Mouse (Mus musculus): Measurements from ENCODE around the gene Vsig10l.

The Vsig10l gene

GRCm38 (mm10) chr7:43453599-43454355, 9.2 kb upstream of the Vsig10l start:
- no peak for DNase-seq (ENCODE audit: low spot score in 2 of 2)

DNA sequence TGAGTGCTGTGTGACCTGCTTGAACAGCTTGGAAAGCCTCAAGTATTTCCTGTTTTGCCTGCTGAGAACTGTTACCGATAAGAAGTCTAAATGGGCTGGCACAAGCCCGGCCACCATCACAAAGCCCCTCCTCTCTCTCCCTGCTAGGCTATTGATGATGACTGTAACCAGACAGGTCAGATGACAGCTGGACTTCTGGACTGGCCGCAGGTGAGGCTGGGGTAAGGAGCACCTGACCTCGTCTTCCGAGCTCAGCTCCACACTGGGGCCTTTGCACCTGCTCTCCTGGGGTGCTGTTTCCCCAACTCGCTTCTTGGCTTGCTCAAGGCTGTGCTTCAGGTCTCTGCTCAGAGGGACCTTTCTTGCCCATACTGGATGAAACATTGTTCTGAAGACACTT, 8.6 kb upstream of the Vsig10l start:
- DNase-seq (ENCODE audit: low spot score in 2 of 2): no peak

- DNase-seq (ENCODE audit: low spot score in 2 of 2): no peak
Measured at GRCm38 (mm10) chr7:43463976-43464375, 1.0 kb downstream of the Vsig10l start.

GRCm38 (mm10) chr7:43464864-43465343, 2.0 kb downstream of the Vsig10l start:
- peak in 1 of 2 experiments; percentile 31 for DNase-seq (ENCODE audit: low spot score in 2 of 2)

- peak; percentile 76 to 94 for DNase-seq (ENCODE audit: low spot score in 2 of 2)
Measured at GRCm38 (mm10) chr7:43465344-43466098, 2.6 kb downstream of the Vsig10l start.

- peak; percentile 73 to 89 for DNase-seq (ENCODE audit: low spot score in 2 of 2)
Measured at GRCm38 (mm10) chr7:43466099-43466694, 3.2 kb downstream of the Vsig10l start.

DNA sequence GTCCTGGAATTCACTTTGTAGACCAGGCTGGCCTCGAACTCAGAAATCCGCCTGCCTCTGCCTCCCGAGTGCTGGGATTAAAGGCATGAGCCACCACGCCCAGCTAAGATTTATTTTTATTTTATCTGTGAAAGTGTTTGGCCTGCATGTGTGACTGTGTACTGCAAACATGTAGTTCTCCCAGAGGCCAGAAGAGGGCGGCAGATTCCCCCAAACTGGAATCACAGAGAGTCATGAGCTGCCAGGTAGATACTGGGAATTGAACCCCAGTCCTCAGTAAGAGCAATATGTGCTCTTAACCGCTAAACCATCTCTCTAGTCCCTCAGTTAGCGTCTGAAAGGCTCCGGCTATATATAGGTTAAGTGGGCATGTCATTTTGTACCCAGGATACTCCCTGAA, 7.4 kb downstream of the Vsig10l start:
- peak; percentile 20 to 65 for DNase-seq (ENCODE audit: low spot score in 2 of 2)

DNA sequence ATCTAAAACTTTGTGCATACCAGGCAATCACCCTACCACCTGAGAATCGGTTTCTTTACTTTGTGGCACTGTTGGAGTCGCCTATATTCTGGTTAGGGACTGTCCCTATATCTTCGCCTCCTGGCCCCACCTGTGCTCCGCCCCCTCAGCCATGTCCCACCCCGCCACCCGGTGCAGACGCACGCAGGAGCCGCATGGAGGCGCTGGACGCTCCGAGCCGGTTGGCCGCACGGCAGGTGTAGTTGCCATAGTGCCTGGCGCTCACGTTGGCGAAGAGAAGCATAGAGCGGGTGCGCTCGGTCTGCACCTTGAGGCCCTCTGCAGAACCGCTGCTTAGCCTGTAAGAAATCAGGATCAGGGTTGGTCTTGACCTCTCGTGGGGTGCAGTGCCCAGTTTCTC, 12.8 kb downstream of the Vsig10l start:
- peak in 1 of 2 experiments; percentile 49 for DNase-seq (ENCODE audit: low spot score in 2 of 2)

GRCm38 (mm10) chr7:43476376-43476775, 13.4 kb downstream of the Vsig10l start:
- DNase-seq (ENCODE audit: low spot score in 2 of 2): no peak

- no peak for DNase-seq (ENCODE audit: low spot score in 2 of 2)
Measured at GRCm38 (mm10) chr7:43481191-43481590, 18.2 kb downstream of the Vsig10l start.

- DNase-seq (ENCODE audit: low spot score in 2 of 2): no peak
Measured at GRCm38 (mm10) chr7:43482090-43482716, 19.3 kb downstream of the Vsig10l start.

GRCm38 (mm10) chr7:43483236-43483635, 20.3 kb downstream of the Vsig10l start:
- peak in 1 of 2 experiments; percentile 30 for DNase-seq (ENCODE audit: low spot score in 2 of 2)

DNA sequence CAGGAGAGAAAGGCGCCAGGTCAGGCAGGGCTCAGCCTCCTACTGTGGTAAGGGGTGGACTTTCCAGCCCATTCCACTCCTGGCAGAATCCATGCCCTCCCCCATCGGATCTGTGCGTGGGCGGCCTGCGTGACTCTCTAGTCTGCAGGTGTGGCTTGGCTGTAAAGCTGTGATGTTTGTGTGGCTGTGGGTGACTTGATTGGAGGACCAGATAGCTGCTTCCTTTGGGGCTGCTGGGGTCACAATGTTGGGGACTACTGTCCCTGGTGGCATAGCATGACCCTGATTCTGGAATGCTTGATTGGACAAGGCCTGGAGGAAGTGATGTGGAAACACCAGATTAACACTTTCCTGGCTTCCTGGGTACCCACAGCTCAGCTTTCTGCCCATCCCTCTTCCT, 25.7 kb downstream of the Vsig10l start:
- DNase-seq (ENCODE audit: low spot score in 2 of 2): no peak

GRCm38 (mm10) chr7:43489631-43490125, 26.7 kb downstream of the Vsig10l start, which contains the start of gene Iglon5:
TSS of gene Iglon5 (minus strand) at chr7:43490075.
- DNase-seq (ENCODE audit: low spot score in 2 of 2): no peak

DNA sequence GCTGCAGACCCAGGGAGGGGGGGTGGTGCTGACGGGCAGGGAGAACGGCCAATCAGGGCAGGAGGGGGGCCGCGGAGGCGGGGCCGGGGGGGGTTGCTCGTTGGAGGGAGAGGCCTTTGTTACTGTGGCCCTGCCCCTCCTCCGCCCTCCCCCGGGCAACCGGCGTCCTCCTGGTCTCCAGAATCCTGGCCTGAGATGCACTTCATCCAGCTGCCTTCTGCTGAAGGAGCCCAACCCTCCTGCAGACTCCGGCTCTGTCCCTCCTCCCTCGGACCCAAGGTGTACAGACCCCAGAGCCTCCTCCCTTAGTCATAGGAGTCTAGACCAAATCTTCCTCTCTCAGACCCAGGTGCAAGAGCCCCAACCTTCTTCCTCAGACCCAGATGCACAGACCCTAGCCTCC, 27.2 kb downstream of the Vsig10l start:
- DNase-seq (ENCODE audit: low spot score in 2 of 2): no peak

DNA sequence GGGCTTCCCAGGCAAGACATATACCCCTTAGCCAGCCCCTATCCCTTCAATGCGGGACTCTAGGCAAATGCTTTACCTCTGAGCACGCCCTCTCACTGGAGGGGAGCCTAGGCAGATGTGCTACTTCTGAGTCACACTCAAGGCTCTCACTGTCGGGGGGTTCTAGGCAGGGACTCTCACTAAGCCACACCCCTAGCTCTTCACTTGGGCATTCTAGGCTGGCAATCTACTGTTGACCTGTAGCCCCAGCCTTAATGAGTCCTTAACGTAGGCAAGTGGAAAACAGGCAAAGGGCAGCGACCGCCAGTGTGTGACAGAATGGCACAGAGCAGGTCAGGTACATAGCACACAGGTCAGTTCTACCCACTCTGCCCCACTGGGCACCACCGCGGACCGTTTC, 27.9 kb downstream of the Vsig10l start:
- DNase-seq (ENCODE audit: low spot score in 2 of 2): no peak

GRCm38 (mm10) chr7:43495343-43496021, 32.5 kb downstream of the Vsig10l start:
- DNase-seq (ENCODE audit: low spot score in 2 of 2): peak in 1 of 2 experiments; percentile 46

- DNase-seq (ENCODE audit: low spot score in 2 of 2): no peak
Measured at GRCm38 (mm10) chr7:43511707-43512478, 48.9 kb downstream of the Vsig10l start.

- no peak for DNase-seq (ENCODE audit: low spot score in 2 of 2)
Measured at GRCm38 (mm10) chr7:43512519-43512918, 49.6 kb downstream of the Vsig10l start.

GRCm38 (mm10) chr7:43515076-43515475, 52.1 kb downstream of the Vsig10l start:
- DNase-seq (ENCODE audit: low spot score in 2 of 2): no peak
